Mouse (Mus musculus): ENCODE data around the gene Prrg2.
A peak's percentile ranks its signal among the peaks of the same experiment; 100 is the strongest.

Gene Prrg2

DNA sequence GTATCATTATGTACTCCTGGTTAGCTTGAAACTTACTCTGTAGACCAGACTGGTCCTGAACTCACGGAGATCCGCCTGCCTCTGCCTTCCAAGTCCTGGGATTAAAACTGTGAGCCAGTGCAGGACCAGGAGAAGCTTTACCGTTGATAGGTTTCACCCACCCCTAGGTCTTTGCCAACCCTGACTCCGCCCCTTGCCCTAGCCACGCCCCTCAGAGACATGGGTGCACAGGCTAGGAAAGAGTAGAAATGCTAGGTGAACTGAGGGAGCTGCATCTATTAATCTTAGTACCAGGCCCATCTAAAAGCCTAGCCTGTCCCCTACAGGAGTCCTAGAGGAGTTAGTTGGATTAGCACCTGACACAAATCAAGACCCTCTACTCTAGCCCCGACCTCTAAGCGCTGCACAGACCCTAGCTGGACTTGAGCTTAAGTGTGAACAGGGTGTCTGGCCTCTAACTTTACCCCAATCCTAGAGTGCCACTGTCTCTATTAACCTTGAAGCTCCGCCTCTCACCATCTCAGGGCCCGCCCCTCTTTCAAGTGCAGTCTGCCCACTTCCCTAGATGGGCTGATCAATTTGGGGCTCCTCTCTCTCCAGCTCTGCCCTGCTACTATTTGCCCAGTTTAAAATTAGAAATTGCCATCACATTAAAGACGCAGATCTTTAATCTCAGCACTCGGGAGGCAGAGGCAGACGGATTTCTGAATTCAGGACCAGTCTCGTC is 27.9 kb upstream of the Prrg2 start:
- DNase-seq: peak; percentile 44

DNA sequence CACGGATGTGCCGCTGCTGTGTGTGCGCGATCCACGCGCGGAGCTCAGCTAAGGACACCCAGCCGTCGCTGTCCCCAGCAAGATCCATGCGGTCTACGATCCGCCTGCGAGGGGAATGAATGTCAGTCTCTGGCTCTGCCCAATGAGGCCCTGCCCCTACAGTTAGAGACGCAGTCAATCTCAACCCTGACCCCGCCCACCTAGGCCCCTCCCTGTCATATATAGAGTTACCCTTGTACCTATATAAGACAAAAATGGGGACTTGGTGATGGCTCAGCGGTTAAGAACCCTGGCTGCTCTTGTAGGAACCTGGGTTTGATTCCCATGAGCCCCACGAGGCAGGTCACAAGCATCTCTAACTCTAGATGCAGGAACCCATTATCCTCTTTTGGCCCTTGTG is 26.1 kb upstream of the Prrg2 start:
- no peak for DNase-seq

DNA sequence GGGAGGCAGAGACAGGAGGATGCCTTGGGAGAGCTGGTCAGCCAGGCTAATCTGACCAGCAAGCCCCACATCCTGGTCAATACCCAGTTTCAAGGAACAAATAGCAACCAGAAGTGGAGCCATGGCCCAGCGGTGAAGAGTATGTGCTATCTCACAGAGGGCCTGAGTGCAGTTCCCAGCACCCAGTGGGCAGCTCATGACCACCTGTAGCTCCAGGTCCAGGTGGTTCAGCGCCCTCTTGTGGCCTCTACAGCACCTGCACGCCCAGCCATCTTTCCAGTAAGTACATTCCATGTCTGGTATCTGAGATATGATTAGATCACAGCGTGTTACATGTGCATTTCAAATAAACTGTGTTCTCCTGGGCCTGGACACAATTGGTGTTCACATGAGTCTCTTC is 23.6 kb upstream of the Prrg2 start:
- DNase-seq: no peak

DNA sequence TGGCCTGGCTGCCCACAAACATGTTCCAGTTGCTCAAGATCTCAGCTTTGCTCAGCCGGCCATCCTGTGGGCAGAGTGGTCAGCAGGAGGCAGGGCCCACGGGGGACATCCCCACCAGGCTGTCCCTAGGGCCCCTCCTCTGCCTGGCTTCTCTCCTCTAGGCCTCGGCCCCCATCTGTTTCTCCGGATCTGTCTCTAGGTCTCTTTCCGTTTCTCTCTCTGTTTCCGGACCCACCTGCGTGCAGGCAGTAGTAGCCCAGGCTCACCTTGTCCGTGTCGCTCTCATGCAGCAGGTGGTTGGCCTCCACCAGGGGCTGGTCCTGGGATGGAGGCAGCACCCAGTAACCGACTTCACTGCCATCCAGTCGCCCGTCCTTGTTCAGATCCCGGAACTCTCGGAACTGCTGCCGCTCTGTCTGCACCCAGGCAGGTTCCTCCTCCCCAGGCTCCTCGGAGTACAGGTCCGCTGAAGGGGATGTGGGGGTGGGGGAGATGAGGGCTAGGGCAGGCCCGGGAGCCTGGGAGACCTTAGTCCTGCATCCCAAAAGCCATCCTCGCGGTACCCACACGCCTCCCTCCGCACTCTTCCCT is 20.9 kb upstream of the Prrg2 start:
- peak; percentile 53 for DNase-seq

DNA sequence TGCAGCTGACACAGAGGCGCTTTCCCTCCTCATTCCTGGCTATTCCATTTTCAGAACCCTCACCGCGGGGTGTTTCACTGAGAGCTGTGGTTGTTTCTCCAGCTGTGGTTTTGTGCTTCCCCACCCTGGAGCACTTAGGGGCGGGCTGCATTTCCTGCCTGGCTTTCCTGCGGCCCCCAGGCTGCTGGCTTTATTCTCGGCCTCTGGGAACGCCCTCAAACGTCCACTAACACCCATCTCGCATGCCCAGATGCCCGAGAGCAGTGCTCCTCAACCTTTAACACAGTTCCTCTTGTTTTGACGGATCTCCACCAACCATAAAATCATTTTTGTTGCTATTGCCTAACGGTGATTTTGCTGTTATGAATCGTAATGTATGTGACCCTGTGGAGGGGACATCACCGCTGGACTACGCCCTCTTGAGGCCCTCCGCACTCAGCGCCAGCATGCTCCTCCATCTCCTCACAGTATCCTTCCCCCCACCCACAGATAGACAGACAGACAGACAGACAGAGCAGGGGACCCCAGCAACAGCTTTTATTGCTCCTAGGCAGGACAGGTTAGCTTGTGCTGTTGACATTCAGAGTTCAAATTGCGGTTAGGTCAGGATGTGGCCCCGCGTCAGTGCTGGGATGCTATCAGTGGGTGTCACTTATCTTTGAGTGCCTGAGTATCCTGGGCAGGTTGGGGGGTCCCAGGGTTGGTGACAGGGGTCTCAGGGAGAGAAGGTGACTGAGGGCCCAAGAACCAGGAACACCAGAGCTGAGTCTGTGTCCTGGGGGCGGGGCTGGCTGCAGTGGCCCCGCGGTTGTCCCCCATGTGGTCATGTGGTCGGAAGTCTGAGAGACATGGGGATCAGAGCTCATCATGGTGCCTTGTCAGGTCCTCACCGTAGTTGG is 20.2 kb upstream of the Prrg2 start:
- DNase-seq: peak; percentile 55

DNA sequence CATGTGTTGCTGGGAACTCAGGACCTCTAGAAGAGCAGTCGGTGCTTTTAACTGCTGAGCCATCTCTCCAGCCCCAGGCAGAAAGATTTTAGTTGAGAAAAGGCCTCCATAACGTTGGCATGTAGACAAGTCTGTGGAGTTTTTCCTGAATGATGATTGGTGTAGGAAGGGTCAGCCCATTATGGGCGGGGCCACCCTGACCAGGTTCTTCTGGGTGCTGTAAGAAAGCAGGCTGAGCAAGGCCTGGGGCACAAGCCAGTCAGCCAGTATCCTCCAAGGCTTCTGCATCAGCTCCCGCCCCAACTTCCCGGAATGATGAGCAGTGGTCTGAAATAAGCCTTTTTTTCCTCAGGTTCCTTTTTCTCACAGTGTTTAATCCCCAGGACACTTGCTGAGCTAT is 18.5 kb upstream of the Prrg2 start:
- DNase-seq: no peak

DNA sequence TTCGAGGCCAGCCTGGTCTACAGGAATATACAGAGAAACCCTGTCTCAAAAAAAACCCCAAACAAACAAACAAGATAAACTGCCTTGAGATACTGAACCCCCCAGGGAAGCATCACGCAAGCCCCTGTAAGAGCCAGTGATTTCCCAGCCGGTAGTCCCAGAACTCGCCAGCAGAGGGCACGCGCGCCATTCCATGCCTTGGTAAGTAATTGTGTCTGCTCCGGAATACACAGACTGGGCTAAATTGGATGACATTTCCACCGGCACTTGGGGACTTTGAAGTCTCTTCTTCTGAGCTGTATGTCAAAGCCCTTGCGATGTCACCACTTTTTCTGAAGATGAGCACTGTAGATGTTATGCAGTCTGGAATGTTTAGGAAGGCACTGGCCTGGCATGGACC is 17.4 kb upstream of the Prrg2 start:
- peak; percentile 94 for DNase-seq

DNA sequence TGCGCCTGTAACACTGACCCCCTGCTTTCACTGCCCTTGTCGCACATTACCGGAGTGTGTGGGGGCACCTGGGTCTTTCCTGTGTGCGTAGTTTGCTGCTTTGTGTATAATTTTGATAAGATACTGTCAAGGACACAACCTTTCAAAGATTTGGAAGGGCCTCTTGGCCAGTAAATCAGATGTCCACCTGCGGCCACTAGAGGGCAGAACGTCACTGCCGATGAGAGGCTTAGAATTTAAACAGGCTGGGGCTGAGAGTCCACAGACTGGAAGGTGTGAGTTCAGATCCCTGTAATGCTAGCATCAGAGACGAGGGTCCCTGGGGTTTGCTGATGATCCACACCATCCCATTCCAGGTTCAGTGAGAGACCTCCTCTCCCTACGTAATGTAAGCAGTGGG is 16.0 kb upstream of the Prrg2 start:
- DNase-seq: peak; percentile 79

DNA sequence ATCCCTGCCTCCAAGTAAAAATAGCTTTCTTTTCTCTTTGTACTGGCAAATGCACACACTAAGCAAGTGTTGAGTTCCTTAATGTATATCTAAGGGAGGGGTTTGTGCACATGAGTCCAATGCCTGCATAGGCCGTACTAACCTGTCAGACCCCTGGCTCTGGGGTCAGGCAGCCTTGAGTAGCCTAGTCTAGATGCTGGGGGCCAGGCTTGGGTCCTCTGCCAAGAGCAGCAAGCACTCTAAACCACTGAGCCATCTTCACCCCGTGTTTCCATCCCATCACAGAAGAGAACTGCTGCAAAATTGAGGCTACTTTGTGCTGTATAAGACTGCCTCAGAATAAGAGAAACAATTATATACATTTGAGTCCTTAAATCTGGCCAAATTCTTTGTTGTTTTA is 15.4 kb upstream of the Prrg2 start:
- DNase-seq: no peak

DNA sequence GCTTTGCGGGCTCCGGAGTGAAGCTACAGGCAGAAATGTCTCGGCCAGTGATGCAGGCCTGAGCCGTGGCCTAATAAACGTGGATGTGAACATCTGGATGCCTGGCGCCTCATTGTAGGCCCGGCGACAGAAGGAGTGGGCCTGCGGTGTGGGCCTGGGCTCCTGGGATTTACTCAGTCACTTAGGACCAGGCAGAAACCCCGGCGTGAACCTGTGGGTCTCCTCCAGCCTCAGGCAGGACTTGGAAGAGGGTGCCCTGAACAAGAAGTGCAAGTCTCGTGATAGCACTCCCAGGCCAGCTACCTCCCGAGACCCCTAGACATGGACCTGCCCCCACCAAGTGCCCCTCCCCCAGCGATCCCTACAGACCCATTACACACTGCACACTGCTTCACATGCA is 14.8 kb upstream of the Prrg2 start:
- no peak for DNase-seq

DNA sequence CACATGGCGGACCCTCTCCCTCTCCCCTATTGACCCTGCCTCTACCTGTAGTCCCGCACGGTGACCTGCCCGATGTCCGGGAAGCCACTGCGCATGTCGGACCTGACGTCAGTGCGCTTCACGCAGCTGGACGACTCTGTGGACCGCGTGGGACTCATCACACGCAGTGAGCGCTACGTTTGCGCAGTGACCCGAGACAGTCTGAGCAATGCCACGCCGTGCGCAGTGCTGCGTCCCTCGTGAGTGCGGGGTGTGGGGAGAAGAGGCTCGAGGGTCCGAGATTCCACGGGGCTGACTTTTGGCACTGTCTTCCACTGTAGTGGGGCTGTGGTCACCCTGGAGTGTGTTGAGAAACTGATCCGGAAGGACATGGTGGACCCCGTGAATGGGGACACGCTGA is 14.0 kb upstream of the Prrg2 start:
- no peak for DNase-seq

DNA sequence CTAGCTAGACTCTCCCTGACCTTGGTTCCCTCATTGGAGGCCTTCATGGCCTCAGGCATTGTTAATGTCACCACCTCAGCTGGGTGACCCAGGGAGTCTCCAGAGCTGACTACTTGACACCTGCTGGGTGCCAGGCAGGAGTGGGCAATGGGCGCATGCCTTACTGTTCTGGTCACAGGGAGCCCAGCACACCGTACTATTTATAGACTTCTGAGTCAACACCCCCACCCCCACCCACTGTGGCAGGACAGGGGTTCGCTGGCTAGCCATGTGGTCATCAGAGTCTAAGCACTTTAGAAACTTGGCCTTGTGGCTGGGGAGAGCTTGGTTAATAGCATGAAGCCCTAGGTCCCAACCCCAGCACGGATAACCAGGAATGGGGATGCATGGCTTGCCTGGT is 12.9 kb upstream of the Prrg2 start:
- no peak for DNase-seq

DNA sequence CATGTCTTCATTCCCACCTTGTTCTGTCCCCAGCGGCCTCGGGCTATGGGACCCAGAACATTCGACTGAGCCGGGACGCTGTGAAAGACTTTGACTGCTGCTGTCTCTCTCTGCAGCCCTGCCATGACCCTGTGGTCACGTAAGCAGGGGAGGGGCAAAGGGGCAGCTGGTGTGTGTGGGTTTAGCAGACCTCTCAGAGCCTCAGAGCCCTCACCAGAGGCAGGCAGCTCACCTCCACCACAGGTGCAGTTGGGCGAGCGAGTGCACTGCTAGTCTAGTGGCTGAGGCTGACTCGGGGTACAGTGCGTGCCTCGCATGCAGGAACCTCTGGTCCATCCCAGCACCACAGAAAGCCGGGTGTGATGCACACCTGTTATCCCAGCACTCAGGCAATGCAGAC is 11.5 kb upstream of the Prrg2 start:
- DNase-seq: no peak

DNA sequence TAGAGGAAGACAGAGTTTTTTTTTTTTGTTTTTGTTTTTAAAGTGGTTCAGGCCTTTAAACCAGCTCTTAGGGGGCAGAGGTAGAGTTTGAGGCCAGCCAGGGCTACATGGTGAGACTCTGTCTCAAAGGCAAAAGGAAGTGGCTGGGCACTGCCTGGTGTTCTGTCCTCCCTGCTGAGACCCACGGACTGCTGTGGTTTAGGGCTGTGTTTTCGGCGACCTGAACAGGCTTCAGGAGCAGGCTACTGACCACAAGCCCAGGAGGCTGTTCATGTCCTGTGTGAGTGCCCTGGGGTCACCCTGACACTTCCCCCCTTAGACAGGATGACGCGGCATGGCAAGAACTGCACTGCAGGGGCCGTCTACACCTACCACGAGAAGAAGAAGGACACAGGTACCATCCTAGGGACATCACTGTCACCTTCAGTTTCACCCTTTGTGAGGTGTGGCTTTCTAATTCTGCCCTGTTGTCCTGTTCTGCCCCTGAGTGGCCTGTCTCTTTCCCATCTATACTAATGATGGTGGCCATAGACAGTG is 10.8 kb upstream of the Prrg2 start:
- no peak for DNase-seq

DNA sequence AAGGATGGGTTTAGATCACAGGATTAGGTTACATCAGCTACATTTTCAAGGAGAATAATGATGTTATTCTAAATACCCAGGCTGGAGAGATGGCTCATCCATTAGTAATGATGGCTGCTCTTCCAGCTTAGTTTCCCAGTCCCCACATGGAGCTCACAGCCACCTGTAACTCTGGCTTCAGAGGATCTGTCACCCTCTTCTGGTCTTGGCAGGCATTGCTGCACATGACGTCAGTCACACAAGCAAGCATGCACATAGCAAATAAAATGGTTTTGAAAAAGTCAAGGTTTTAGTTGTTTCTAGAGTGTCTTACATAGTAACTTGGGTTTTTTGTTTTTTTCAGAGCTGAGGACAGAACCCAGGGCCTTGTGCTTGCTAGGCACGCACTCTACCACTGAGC is 9.8 kb upstream of the Prrg2 start:
- DNase-seq: no peak

DNA sequence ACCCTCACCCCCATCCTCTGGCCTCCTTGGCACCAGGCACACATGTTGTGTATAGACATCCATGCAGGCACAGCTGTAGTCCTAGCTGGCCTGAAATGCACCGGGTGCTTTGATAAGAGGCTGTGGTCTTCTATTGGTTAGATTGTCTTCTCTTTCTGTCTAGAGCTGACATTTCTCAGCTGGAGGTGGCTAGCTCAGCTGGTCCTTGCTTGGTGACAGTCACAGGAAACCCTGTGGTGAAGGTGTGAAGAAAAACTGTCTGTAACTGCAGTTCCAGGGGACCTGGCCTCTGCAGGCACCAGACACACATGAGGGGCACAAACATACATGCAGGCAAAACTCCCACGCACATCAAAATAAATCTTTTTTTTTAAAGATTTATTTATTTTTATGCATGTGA is 7.2 kb upstream of the Prrg2 start:
- no peak for DNase-seq

DNA sequence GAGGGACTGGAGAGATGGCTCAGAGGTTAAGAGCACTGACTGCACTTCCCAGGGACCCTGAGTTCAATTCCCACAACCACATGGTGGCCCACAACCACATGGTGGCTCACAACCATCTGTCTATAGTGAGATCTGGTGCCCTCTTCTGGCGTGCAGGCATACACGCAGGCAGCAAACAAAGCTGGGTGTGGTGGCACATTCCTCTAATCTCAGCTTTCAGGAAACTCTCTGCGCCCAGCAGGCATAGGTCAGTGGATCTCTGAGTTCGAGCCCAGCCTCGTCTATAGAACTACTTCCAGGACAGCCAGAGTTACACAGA is 5.5 kb upstream of the Prrg2 start:
- peak; percentile 71 for DNase-seq

DNA sequence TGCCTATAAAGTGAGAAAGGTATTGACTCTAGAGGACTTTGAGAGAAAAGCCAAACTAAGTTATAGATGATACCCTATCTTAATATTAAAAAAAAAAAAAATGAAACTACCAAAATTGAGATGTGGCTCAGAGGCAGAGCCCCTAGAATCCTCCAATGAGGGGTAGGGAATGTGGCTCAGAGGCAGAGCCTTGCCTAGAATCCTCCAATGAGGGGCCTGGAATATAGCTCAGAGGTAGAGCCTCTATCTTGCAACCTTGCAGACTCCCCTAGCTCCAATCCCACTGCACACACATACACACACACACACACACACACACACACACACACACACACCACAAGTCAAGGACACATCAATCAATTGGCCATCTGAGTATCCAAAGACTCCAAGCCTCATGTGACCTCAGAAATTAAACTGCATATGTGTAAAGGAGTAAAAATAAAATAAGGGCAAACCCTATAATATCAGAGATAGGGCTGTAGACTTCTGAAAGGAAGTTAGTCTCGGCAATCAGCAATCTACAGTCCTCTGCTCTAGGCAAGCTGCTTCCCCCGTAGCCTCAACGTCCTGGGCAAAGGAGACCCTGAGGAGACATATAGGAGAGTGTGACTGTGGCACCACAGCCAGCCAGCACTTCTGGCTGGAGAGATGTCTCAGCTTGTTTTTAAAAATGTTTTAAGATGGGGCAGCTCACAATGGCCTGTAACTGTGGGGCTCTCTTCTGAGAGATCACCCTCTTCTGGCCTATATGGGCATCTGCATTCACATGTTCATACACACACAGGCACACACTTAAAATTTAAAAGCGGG is 4.9 kb upstream of the Prrg2 start:
- DNase-seq: no peak

DNA sequence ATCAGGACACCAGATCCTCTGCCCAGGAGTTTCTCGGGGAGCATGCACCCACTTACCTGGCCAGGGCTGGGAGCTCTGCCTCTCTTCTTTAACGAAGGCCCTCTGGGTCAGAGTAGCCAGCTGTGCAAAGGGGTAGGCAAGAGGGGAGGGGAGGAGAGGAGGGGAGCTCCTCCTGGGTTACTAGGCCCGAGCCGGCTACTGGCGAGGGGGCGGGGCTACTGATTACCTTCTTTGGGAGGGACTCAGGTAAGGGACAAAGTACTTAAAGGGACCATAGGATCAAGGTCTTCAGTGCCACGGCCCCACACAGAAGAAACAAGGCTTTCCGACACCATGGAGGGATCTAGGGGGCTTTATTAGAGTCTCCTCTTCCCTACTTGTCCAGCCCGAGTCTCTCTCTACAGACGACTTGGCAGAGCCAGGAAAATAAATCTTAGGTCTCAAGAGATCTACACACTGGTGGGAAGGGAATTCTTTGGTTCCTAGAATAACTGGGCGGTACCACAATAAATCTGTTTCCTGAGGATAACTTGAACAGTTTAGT is 873 bp downstream of the Prrg2 start:
- peak; percentile 46 for DNase-seq

DNA sequence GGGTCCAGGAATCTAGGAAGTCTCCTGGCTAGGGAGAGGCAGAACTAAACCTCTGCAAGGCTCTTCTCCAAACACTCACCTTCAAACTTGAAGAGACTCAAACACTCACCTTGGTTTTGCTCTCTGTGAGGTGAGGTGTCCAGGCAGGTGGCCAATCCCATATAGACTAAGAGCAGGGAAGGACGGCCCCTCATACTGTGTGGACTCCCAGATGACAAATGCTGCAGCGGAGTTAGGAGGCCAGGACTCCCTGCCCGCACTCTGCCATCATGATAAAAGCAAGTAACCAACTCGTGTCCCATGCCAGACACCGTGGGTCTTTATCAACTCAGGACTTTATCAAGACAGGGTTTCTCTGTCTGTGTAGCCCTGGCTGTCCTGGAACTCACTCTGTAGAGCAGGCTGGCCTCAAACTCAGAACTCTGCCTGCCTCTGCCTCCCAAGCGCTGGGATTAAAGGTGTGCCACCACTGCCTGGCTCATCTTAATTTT is 1.8 kb downstream of the Prrg2 start:
- DNase-seq: no peak

DNA sequence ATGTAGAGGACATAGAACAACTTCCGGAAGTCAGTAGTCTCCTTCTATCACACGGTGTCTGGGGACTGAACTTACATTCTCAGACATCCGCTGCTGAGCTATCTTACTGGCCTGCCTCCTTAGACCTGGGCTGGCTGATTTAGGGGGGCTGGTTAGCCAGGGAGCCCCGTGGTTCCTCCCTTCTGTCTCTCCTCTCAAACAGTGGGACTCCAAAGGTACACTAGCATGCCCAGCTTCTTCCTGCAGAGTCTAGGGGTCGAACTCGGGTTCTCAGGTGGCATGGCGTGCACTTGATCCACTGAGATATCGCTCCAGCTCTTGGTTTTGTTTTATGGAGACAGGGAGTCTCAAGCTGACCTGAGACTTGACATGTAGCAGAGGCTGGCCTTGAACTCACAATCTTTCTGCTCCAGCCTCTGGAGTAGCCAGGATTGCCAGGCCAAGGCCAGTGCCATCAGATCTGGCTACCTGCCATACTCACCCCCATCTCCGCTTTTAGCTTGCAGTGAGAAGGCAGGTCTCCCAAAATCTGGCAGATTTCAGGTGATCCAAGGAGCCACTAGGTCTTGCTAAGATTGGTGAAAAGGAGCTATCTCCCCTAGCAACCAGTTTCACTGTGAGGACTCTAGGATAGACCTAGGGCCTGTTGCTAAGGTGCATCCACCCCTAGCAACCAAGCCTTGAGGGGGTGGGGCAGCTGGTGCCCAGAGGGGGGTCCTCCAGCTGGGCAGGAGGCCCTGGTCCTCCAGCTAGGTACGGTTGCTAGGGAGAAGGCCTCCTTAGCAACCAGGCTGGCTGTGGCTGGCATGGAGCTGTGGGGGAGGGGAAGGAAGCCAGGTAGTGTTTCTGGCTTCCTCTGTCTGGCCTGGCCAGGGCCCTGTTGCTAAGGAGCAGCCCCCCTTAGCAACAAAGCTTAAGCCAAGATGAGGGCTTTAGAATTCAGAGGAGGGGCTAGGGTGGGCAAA is 3.6 kb downstream of the Prrg2 start:
- DNase-seq: no peak
